Mouse (Mus musculus): ENCODE measurements at regions not wholly inside any gene's neighbourhood (a gene's known extent, or its start where the extent isn't known, plus 50 kb on each side); places are given as distances from the start of the nearest gene placed in this dataset.

DNA sequence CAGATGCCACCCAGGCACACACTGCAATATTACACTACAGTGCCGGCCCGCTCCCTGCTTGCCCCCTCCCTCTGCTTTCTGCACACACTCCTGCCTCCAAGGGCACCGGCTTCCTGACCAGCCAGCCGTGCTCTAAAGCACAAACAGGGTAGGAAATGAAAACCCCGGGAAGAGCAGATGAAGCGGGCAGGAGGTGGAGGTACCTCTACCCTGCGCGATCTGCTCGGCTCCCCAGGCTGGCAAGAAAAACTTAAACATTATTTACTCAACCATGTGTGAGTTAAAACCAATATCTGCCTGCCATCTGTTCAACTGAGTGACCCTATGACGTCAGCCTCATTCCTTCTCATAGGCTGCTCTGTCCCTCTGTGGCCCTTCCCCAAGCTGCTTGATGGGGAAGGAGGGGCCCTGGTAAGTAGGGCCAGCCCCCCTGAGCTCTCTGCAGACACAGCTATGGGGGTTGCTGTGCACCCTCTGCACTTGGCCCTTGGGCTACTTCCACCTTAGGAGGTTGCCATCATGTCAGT, 238.5 kb downstream of the Cbln1 start:
- TF ChIP-seq CTCF (IDR thresholded peaks at IDR 0.05; ENCODE audit: low read depth) = no peak
- no peak for TF ChIP-seq EP300 (IDR thresholded peaks at IDR 0.05; ENCODE audit: low read depth)
